Mouse (Mus musculus) stomach, embryonic 16.5 days (tissue): ENCODE measurements around the gene Gpc1. TPM values are rescaled to one million over a fixed set of nuclear protein-coding genes. Genes with fewer than 3 reads are reported as not detected.

Experiments used
- ATAC-seq: fragments of 200-750 bp; cut with Nextera tagmentation; 2 replicates; pipeline ENCODE4 v1.8.0; 2017; ENCODE audit warnings: moderate number of reproducible peaks, moderate TSS enrichment; ENCODE audit not compliant: insufficient read depth, low FRiP score
- H3K27ac ChIP-seq: fragments of 300-500 bp; sonication (generic); 2 replicates; pipeline ENCODE4 v1.5.1; 2014; ENCODE audit warnings: low read length
- H3K27me3 ChIP-seq: fragments of 300-500 bp; sonication (generic); 2 replicates; pipeline ENCODE4 v1.6.1; 2014; ENCODE audit warnings: low read length, control low read depth, mixed read lengths; ENCODE audit not compliant: control insufficient read depth, insufficient read depth
- H3K36me3 ChIP-seq: fragments of 300-500 bp; sonication (generic); 2 replicates; pipeline ENCODE4 v1.6.1; 2014; ENCODE audit warnings: low read length; ENCODE audit not compliant: control insufficient read depth, insufficient read depth
- H3K4me1 ChIP-seq: fragments of 300-500 bp; sonication (generic); 2 replicates; pipeline ENCODE4 v1.6.1; 2014; ENCODE audit warnings: low read length, control low read depth, mixed read lengths; ENCODE audit not compliant: control insufficient read depth, insufficient read depth
- H3K4me2 ChIP-seq: fragments of 300-500 bp; sonication (generic); 2 replicates; pipeline ENCODE4 v1.6.1; 2014; ENCODE audit warnings: low read depth, low read length, mixed read lengths
- H3K4me3 ChIP-seq: fragments of 300-500 bp; sonication (generic); replicated peaks from 2 replicates; pipeline ENCODE4 v1.5.1; 2014; ENCODE audit warnings: mild to moderate bottlenecking, low read length
- H3K9ac ChIP-seq: fragments of 300-500 bp; sonication (generic); 2 replicates; pipeline ENCODE4 v1.6.1; 2014; ENCODE audit warnings: low read length
- H3K9me3 ChIP-seq: fragments of 300-500 bp; sonication (generic); replicated peaks from 2 replicates; pipeline ENCODE4 v1.6.1; 2016; ENCODE audit warnings: low read length, control low read depth; ENCODE audit not compliant: control insufficient read depth
- WGBS: fragments of 180-500 bp; shearing (Covaris S2); extraction: QIAGEN DNeasy Blood & Tissue Kit; methylation state at CpG from one replicate; pipeline ENCODE4 v1.1.7; 2014; 5-methylcytosine and 5-hydroxymethylcytosine counted together
- polyA plus RNA-seq: library from polyadenylated mRNA; unstranded; fragments of >200 nt; fragmentation: Nextera tagmentation; extraction: Ambion mirVana; gene quantifications from 2 replicates; pipeline ENCODE4 v1.2.1, GENCODE M21; 2015

The Gpc1 gene
- polyA plus RNA-seq, 1 experiment from 2014 or later: 39.3 TPM

- H3K4me1 ChIP-seq: no peaks in the 10 kb centered on the region; the same call in 1 of the 2 replicates
- H3K36me3 ChIP-seq: no peaks in the 10 kb centered on the region
- WGBS: 65% methylated on average over 5 of the region's 5 CpGs
- no peaks in the 10 kb centered on the region for H3K9me3 ChIP-seq
- H3K4me3 ChIP-seq: no peak overlapping the region
- no peak overlapping the region for H3K4me2 ChIP-seq
- H3K27me3 ChIP-seq: no peaks in the 10 kb centered on the region
- ATAC-seq: no peak
- H3K27ac ChIP-seq: no peak overlapping the region
- H3K9ac ChIP-seq: no peak overlapping the region
Measured at GRCm38 (mm10) chr1:92815756-92816294, 15.6 kb upstream of the Gpc1 start.

- Histone ChIP-seq H3K27ac (peak overlapping the region; percentile 10; the same call in 1 of the 2 replicates), H3K4me3 (peak overlapping the region; percentile 80), H3K9ac (peak overlapping the region; percentile 91), H3K36me3 (no peaks in the 10 kb centered on the region), H3K27me3 (peaks cover 5% of the 10 kb centered on the region; the same call in 1 of the 2 replicates), H3K4me2 (peak overlapping the region; percentile 79), H3K9me3 (no peaks in the 10 kb centered on the region), H3K4me1 (peaks cover 20% of the 10 kb centered on the region)
- WGBS: 9% methylated on average over 13 of the region's 13 CpGs
- ATAC-seq: no peak
Measured at GRCm38 (mm10) chr1:92830626-92831187, 738 bp upstream of the Gpc1 start.

GRCm38 (mm10) chr1:92832011-92833010 is 866 bp downstream of the Gpc1 start:
- Histone ChIP-seq H3K36me3 (no peaks in the 10 kb centered on the region), H3K9me3 (no peaks in the 10 kb centered on the region), H3K4me1 (peaks cover 20% of the 10 kb centered on the region), H3K27ac (peak overlapping the region; percentile 90), H3K9ac (peak overlapping the region; percentile 91), H3K4me2 (peak overlapping the region; percentile 79), H3K4me3 (peak overlapping the region; percentile 80), H3K27me3 (peaks cover 5% of the 10 kb centered on the region; the same call in 1 of the 2 replicates)
- WGBS: 2% methylated on average over 62 of the region's 62 CpGs
- peak; percentile 16 for ATAC-seq

- 67% methylated on average over 7 of the region's 7 CpGs for WGBS
- ATAC-seq: no peak
Measured at GRCm38 (mm10) chr1:92833987-92834706, 2.7 kb downstream of the Gpc1 start.

GRCm38 (mm10) chr1:92837931-92838833 is 6.7 kb downstream of the Gpc1 start:
- Histone ChIP-seq H3K4me2 (no peak overlapping the region), H3K9ac (no peak overlapping the region), H3K36me3 (no peaks in the 10 kb centered on the region), H3K27me3 (no peaks in the 10 kb centered on the region), H3K27ac (no peak overlapping the region), H3K9me3 (no peaks in the 10 kb centered on the region), H3K4me3 (no peak overlapping the region), H3K4me1 (peaks cover 10% of the 10 kb centered on the region)
- 73% methylated on average over 14 of the region's 14 CpGs for WGBS
- ATAC-seq: no peak

More at GRCm38 (mm10) chr1:92833987-92834706, 2.7 kb downstream of the Gpc1 start:
- no peaks in the 10 kb centered on the region for H3K36me3 ChIP-seq
- no peak overlapping the region for H3K9ac ChIP-seq
- no peak overlapping the region for H3K4me3 ChIP-seq
- H3K4me1 ChIP-seq: peaks cover 23% of the 10 kb centered on the region
- H3K27ac ChIP-seq: no peak overlapping the region
- H3K27me3 ChIP-seq: peaks cover 5% of the 10 kb centered on the region; the same call in 1 of the 2 replicates
- H3K9me3 ChIP-seq: no peaks in the 10 kb centered on the region
- no peak overlapping the region for H3K4me2 ChIP-seq

- no peaks in the 10 kb centered on the region for H3K27me3 ChIP-seq
- no peaks in the 10 kb centered on the region for H3K9me3 ChIP-seq
- H3K27ac ChIP-seq: no peak overlapping the region
- H3K4me3 ChIP-seq: no peak overlapping the region
- H3K4me1 ChIP-seq: peaks cover 3% of the 10 kb centered on the region; the same call in 1 of the 2 replicates
- 74% methylated on average over 7 of the region's 7 CpGs for WGBS
- ATAC-seq: no peak
- no peaks in the 10 kb centered on the region for H3K36me3 ChIP-seq
- no peak overlapping the region for H3K9ac ChIP-seq
- no peak overlapping the region for H3K4me2 ChIP-seq
Measured at GRCm38 (mm10) chr1:92839211-92839610, 7.8 kb downstream of the Gpc1 start.

GRCm38 (mm10) chr1:92840231-92840890 is 8.9 kb downstream of the Gpc1 start:
- Histone ChIP-seq H3K27ac (no peak overlapping the region), H3K27me3 (no peaks in the 10 kb centered on the region), H3K9me3 (no peaks in the 10 kb centered on the region), H3K4me1 (peaks cover 3% of the 10 kb centered on the region; the same call in 1 of the 2 replicates), H3K9ac (no peak overlapping the region), H3K4me2 (no peak overlapping the region), H3K4me3 (no peak overlapping the region), H3K36me3 (no peaks in the 10 kb centered on the region)
- no peak for ATAC-seq
- 78% methylated on average over 8 of the region's 8 CpGs for WGBS
